Mouse (Mus musculus) kidney, adult 2 months (tissue): ENCODE data around the gene Srgap2. TPM values are rescaled to one million over a fixed set of nuclear protein-coding genes. Genes with fewer than 3 reads are reported as not detected.
A peak's percentile ranks its signal among the peaks of the same experiment; 100 is the strongest.

Experiments
- DNase-seq: peaks from one replicate; pipeline ENCODE4 v3.0.0; 2021
- H3K27ac ChIP-seq: fragments of 200-500 bp; 2 replicates; pipeline ENCODE4 v1.5.1; 2012; ENCODE audit warnings: low read depth, low read length, control low read depth, inconsistent platforms; ENCODE audit not compliant: insufficient read depth
- H3K27me3 ChIP-seq: fragments of 200-500 bp; replicated peaks from 2 replicates; pipeline ENCODE4 v1.6.1; 2012; ENCODE audit warnings: mild to moderate bottlenecking, moderate library complexity, low read length, inconsistent platforms; ENCODE audit not compliant: control insufficient read depth, insufficient read depth
- H3K36me3 ChIP-seq: fragments of 200-500 bp; 2 replicates; pipeline ENCODE4 v1.6.1; 2012; ENCODE audit warnings: mild to moderate bottlenecking, moderate library complexity, low read length, inconsistent platforms; ENCODE audit not compliant: control insufficient read depth, insufficient read depth
- H3K4me1 ChIP-seq: fragments of 200-500 bp; 2 replicates; pipeline ENCODE4 v1.6.1; 2011; ENCODE audit warnings: low read length; ENCODE audit not compliant: control insufficient read depth, insufficient read depth
- H3K4me3 ChIP-seq: fragments of 200-500 bp; 2 replicates; pipeline ENCODE4 v1.5.1; 2011; ENCODE audit warnings: mild to moderate bottlenecking, low read depth, low read length, control low read depth; ENCODE audit not compliant: insufficient read depth
- CTCF ChIP-seq: fragments of 200-500 bp; conservative IDR thresholded peaks from 2 replicates; pipeline ENCODE4 v1.5.1; 2011; ENCODE audit warnings: low read depth, mild to moderate bottlenecking, control low read depth, low read length, moderate library complexity, mixed read lengths; ENCODE audit not compliant: insufficient read depth, insufficient read length
- POLR2A ChIP-seq: fragments of 200-500 bp; IDR thresholded peaks from one replicate; pipeline ENCODE4 v1.6.1; 2011; ENCODE audit warnings: low read depth, low read length, control low read depth
- WGBS: fragments of 180-500 bp; shearing (Covaris S2); methylation state at CpG from one replicate; pipeline ENCODE4 v1.1.7; 2018; 5-methylcytosine and 5-hydroxymethylcytosine counted together
- polyA plus RNA-seq: library from polyadenylated mRNA; depleted of rRNA; stranded (reverse); fragments of >200 nt; gene quantifications from 2 replicates; pipeline ENCODE4 v1.2.3, GENCODE M21; 2012

The Srgap2 gene
- polyA plus RNA-seq, 1 experiment = 13.0 TPM

DNA sequence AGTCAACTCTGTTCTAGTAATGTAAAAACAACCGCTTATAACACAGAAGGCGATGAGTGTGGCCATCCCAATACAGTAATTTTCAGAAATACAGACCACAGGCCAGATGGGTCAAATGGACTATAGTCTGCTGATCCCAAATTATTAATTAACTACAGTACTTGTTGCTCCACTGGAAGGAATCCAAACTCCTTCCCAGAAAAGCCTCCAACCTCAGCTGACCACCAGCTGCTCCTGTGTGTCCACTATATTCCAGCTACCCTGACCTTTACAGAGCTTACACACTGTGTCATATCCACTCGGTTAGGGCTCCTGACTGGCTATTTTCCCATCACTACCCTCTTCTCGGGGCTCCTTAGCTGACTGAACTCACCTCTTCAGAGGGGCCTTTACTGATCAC is 61.3 kb downstream of the Srgap2 start:
- TF ChIP-seq POLR2A (no peak), CTCF (no peak)
- Histone ChIP-seq H3K36me3 (no peaks in the 10 kb centered on the region), H3K27ac (peak overlapping the region; percentile 88), H3K4me3 (no peak overlapping the region), H3K4me1 (peaks cover 24% of the 10 kb centered on the region), H3K27me3 (no peaks in the 10 kb centered on the region)
- 35% methylated on average over 4 of the region's 4 CpGs for WGBS
- DNase-seq = peak; percentile 83

DNA sequence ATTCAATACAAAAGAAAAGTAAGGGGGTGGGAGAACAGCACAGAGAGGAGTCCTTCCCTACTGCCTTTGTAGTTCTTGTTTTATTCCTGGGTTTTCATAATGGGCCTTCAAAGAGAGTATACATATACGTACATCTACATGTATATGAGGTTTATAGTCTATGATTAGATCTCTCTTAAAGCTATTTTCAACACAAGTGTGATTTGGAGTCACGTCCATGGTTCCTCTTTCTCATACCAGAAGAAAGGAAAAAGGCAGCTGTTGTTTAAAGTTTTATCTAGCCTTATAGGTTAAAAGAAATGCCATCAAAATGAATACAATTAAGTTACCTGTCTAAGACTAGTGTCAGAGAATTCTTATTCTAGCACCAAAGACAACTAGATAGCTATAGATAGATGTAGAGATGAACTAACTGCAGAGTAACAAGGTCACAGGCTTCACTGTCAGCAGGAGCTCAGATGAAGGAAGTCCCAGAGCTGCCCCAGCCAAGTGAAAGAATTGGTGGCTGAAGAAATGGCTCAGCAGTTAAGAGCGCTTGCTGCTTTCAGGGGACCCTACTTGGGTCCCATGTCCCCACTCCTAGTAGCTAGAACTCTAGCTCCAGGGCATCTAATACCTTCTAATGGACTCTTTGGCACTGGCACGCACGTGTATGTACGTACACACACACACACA is 63.1 kb downstream of the Srgap2 start:
- 87% methylated on average over 6 of the region's 6 CpGs for WGBS
- peaks cover 12% of the 10 kb centered on the region for H3K4me1 ChIP-seq

DNA sequence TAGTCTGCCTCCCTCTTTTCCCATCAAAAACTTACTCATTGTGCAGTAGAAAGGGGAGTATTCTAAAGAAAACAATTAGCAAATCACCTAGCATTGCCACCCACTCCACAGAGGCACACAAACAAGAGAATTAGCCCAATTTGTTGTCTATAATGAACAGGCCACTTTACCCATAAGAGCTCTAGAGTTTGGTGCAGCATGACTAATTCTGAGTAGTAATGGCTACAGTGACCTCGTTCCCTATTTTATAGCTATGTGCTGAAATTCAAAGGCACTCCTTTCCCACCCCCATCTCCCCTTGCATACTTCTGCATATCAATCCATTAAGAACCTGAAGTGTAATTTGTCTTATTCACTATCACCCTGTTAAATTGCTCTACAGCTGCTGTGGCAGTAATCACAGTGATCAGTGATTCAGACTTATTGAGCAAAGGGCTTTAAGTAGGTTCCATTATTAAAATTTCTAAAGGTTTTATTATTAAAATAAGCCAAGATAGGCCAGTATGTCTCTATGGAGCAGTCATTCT is 64.5 kb downstream of the Srgap2 start:
- no peaks in the 10 kb centered on the region for H3K27me3 ChIP-seq
- H3K27ac ChIP-seq = no peak overlapping the region
- peaks cover 12% of the 10 kb centered on the region for H3K4me1 ChIP-seq
- TF ChIP-seq CTCF (no peak), POLR2A (no peak)
- H3K36me3 ChIP-seq = no peaks in the 10 kb centered on the region
- DNase-seq = no peak
- WGBS = 60% methylated on average over 1 of the region's 1 CpGs
- no peak overlapping the region for H3K4me3 ChIP-seq

More for the DNA sequence above, 63.1 kb downstream of the Srgap2 start:
- Histone ChIP-seq H3K36me3 (no peaks in the 10 kb centered on the region), H3K27ac (no peak overlapping the region), H3K27me3 (no peaks in the 10 kb centered on the region), H3K4me3 (no peak overlapping the region)
- TF ChIP-seq CTCF (no peak), POLR2A (no peak)
- DNase-seq = no peak

DNA sequence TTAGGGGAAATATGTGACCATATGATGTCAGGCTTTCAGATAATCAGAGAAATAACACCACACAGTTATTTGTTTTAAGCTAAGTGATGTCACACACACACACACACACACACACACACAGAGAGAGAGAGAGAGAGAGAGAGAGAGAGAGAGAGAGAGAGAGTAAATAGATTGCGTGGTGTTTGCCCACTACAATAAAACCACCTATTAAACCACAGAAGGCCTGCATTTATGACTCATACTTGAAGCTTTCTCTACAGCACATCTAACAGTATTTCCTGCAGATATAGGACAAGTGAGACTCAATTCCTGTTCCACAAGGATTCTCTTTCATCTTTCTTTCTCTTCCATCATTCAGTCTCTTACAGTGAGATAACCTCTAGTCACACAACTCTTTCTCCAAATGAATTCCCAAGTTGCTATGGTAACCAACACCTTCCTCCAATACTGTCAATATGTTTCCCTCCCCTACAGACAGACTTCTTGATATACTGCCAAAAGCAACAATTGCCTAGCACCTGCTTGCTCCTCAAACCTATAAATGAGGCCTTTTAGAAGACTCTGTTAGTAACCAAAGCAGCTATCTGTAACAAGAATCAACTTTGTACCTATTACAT is 66.1 kb downstream of the Srgap2 start:
- Histone ChIP-seq H3K4me1 (peaks cover 9% of the 10 kb centered on the region), H3K4me3 (no peak overlapping the region), H3K27me3 (no peaks in the 10 kb centered on the region), H3K36me3 (no peaks in the 10 kb centered on the region), H3K27ac (no peak overlapping the region)
- no peak for DNase-seq
- WGBS = 84% methylated on average over 1 of the region's 1 CpGs
- TF ChIP-seq POLR2A (no peak), CTCF (no peak)

GRCm38 (mm10) chr1:131455355-131455890 is 71.7 kb downstream of the Srgap2 start:
- H3K4me3 ChIP-seq = no peak overlapping the region
- H3K27me3 ChIP-seq = no peaks in the 10 kb centered on the region
- TF ChIP-seq CTCF = no peak
- no peak for TF ChIP-seq POLR2A
- H3K4me1 ChIP-seq = no peaks in the 10 kb centered on the region; the same call in 1 of the 2 replicates
- H3K36me3 ChIP-seq = no peaks in the 10 kb centered on the region
- H3K27ac ChIP-seq = no peak overlapping the region
- no peak for DNase-seq
- 78% methylated on average over 3 of the region's 3 CpGs for WGBS

GRCm38 (mm10) chr1:131454386-131454785 is 72.8 kb downstream of the Srgap2 start:
- Histone ChIP-seq H3K27me3 (no peaks in the 10 kb centered on the region), H3K36me3 (no peaks in the 10 kb centered on the region), H3K4me1 (no peaks in the 10 kb centered on the region), H3K4me3 (no peak overlapping the region), H3K27ac (no peak overlapping the region)
- 77% methylated on average over 2 of the region's 2 CpGs for WGBS
- no peak for DNase-seq
- no peak for TF ChIP-seq POLR2A
- no peak for TF ChIP-seq CTCF

DNA sequence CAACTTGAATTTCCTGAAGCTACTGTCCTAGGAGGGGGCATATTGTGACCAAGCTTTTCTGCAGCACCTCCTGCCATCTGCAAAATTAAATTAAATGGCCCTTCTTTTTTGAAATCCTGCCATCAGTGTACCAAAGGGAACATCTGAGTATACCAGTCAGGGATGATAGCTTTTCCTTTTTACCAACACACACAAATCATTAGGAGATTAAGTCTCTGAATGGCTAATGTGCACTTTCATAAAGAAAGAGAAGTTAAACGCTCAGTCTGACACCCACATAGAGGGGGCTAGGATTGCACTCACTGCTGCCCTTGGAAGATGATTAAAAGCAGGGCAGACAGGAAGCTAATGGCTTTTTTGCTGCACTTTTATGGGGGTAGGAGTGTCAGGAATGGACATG is 73.8 kb downstream of the Srgap2 start:
- 54% methylated on average over 1 of the region's 1 CpGs for WGBS
- no peak for TF ChIP-seq CTCF
- TF ChIP-seq POLR2A = no peak
- no peaks in the 10 kb centered on the region for H3K36me3 ChIP-seq
- H3K27ac ChIP-seq = no peak overlapping the region
- H3K27me3 ChIP-seq = no peaks in the 10 kb centered on the region
- no peak for DNase-seq
- H3K4me1 ChIP-seq = peaks cover 2% of the 10 kb centered on the region; the same call in 1 of the 2 replicates
- H3K4me3 ChIP-seq = no peak overlapping the region
